Mouse (Mus musculus) adrenal gland, postnatal 36 days (tissue): Measurements from ENCODE around the gene Agbl1. TPM values are rescaled to one million over a fixed set of nuclear protein-coding genes. Genes with fewer than 3 reads are reported as not detected.
A peak's percentile ranks its signal among the peaks of the same experiment; 100 is the strongest.

Source experiments
- DNase-seq, 2 experiments: peaks; one replicate each; pipeline ENCODE4 v3.0.0; 2021; ENCODE audit warnings: mixed read lengths in 1 of 2
- total RNA-seq, 2 experiments: library from RNA; stranded (reverse); gene quantifications; 2 replicates each; pipeline ENCODE4 v1.2.3; 2021

The Agbl1 gene
- total RNA-seq, 2 experiments from 2014 or later, result not detected

DNA sequence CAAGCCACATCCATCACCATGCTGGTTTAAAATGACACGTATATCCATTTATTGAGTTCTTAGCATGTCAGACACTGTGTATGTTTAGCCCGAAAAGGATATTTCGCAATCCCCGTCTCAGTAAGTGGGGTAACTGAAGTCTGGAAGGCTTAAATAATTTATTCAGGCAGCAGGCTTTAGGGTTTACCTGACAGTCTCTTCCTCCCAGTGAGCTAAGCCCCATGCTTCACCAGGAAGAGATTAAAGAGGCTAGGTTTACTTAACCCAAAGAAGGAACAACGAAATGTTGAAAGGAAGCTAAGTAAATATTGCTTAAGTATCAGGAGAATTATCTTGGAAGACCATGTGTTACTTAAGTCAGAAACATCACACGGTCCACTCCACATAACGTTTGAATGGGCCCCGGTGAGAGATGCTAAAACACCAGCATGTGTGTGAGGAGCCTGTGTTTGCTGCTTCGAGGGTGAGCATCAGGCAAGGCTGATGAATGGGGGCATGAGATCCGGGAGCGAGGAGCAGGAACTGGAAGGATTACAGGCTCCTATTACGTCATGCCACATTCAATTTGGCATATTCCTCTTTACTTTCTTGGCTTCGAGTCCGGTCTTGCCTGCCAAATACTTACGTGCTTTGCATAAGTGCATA lies 162.7 kb downstream of the Agbl1 start:
- DNase-seq, result no peak

DNA sequence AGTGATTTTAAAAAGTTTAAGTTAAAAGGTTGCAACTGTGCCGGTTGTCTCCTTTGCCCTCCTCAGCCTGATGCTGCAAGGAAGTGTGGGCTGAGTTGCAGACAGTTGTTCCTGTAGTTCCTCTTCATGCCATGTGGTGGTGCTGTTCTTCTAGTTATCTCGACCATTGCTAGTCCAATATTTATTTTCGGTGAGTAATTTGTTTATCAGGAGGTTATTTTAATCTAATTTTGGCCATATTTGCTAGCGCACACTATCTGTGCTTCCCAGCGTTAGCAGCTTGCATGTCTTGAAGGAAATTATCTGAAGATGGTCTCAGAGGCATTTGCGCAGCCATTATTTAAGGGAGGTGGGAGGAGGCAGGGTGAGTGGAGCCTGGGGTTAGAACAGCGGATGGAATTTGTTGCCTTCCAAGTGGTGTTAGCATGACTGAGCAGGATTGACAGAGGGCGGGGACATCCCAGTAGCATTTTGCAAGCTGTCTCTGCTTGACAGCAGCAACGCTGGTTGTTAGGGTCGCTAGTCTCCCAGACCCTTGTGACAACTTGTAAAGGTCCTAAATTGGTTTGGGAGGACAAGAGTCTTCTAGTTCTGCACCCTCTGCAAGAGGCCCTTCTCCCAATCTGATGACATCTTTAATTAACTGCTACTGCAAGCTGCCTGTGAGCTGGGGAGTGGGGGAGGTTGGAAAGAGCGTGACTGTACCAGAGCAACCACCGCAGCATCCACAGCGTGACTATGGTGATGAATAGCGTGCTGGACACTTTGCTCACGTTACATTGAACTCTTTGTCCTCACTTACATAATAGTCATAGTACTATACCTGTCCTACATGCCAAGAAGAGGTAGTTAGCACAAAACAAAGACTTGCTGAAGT lies 163.5 kb downstream of the Agbl1 start:
- peak; percentile 43 to 64 for DNase-seq

DNA sequence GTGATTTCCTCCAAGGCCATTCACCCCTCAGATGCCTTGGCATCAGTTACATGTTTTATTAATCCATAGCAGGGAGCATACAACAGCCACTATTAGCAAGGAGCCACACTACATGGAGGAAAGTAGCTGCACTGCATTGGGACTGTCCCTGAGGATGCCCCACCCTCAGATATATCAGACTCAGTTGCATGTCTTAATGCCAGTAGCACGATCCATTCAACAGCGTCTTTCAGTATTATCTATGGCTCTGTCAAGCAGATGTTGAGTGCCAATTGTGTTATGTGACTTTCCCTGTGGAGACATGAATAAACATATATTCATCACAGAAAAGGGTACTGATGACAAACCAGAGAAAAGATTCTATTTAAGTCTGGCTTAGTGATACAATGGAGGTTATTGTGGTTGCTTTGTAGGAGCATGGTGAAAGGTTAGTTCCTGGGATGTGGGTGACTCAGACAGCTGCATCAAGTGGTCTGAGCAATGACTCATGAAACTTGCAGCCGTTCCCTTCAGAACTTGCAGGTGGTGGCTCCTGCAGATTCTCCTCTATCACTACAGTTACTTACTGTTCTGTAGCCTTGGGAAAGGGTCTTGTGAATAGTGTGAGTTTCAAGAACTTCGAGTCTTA lies 178.4 kb downstream of the Agbl1 start:
- no peak for DNase-seq

DNA sequence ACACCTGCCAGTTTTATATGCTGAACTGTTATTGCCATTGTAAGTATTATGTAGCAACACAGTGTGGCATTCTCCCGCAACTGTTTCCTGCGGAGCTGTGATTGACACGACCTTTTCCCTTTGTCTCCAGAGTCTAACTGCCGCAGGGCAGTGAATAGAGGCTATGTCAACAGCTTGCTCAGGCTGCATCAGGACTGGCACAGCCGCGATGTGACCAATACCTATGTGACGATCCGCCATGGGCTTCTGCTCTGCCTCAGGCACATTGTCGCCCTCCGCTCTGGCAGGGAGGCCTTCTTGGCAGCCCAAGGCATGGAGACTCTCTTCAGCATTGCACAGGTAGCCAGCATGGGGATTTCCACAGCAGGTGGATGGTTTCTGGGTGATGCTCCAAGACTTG lies 179.3 kb downstream of the Agbl1 start:
- no peak for DNase-seq

DNA sequence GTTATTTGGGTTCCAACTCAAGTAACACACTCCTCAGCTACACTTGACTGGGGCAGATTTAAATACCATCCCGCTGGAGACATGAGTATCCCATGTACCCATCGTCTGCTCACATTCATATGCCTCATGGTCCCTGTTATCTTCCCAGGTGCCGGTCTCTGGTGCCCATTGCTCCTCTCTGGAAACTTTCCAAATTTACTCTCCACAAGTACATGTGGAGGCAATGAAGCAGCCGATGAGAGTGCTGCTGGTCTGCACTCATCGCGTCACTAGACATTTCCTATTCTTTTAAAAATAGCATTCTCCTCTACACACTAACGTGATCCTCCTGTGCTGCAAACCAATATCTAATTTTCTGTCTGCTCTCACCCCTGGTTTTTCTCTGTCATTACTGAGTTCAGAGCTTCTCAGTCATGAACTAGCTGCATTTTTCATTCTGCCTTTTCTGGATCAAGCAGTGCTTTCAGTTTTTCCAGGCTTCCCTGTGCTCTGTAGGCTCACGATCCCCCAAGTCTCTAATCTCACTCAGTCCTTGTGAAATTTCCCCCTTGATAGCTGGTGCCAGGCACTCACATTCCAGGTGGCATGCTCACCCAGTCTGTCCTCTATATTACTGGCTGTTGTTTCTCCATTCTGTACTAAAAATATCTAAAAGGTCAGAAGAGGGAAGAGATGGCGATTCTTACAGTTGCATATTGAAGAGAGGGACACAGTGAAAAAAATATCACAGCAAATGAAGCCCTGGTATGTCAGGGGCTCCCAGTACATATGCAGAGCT lies 180.9 kb downstream of the Agbl1 start:
- DNase-seq, result peak in 1 of 2 experiments; percentile 11

DNA sequence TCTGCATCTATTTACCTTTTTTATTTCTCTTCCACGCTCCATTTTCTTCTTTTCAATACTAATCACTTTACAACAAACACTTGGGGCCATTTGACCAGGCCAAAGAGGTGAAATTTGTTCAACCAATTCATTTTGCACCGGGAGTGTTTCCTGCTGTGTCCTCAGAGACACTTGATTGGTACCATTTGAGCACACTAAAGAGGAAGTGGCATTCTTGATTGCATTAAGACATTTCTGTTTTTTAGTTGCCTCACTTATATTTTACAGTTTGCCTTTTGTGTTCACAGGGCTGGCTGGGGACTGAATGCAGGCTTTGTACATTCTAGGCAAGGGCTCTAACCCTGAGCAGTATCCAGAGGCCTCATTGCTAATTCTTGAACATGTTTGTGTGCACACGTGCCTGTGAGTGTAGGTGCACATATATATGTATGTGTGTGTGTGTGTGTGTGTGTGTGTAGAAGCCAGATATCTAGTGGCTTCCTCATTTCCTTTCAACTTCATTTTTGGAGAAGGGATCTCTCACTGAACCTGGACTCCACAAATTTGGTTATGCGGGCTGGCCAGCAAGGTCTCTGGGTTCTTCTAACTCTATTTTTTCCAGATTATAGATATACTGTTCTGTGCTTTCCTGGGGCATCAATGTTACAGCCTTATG lies 182.4 kb downstream of the Agbl1 start:
- DNase-seq, result no peak

DNA sequence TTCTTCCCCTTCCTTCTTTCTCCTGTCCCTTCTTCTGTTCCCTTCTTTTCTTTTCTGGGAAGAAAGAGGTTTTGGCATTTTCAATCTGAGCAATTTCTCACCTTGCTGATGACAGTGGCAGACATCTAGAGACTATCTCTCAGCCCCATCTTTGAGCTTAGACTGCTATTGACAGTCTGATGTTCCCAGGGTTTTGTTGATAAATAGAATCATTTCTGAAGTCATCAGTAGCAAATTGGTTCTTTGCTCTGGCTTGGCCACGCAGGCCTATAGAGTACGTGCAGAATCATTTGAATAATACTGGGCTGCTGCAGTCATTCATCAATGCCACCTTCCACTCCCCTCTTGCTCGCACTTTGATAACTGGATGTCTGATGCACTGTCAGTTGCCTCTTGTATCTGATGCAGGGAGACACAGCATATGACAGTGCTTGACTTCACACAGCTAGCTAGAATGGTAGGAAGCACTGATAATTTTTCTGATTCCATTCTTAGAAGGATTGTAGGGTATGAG lies 186.5 kb downstream of the Agbl1 start:
- DNase-seq, result no peak

DNA sequence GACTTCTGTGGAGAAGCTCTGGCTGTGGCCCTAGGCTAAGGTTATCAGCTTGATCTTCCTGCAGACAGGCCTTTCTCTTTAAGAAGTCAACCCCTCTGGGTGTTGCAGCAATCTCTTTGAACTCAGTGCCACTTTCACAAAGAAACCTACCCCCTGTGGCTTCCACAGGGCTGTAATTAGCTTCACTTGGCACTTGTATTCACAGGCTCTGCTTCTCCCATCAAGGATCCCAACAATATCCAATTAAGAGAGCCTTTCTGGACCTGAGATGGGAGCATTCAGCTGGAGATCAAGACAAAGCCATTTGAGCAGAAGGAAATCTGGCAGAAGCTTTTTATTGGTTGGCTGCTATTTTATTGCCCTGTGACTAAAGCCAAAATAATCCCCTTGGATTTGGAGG lies 208.9 kb downstream of the Agbl1 start:
- DNase-seq, result peak in 1 of 2 experiments; percentile 3

DNA sequence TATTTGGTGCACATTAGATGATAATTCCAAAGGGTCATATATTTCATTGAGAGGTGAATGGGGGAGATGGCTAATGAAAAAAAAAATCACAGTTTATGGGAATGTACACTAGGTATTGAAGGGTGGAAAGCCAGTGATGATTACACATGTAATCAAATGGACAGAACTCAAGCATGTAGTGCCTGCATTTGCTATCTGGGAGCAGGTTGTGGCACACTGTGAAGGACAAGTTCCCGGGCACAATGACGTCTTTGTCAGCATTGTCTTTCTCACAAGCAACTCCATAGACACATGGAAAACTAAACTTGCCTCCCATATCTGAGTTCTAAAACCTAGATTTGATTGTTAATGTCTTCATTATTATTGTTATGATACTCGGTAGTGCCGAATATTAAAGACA lies 209.3 kb downstream of the Agbl1 start:
- no peak for DNase-seq

DNA sequence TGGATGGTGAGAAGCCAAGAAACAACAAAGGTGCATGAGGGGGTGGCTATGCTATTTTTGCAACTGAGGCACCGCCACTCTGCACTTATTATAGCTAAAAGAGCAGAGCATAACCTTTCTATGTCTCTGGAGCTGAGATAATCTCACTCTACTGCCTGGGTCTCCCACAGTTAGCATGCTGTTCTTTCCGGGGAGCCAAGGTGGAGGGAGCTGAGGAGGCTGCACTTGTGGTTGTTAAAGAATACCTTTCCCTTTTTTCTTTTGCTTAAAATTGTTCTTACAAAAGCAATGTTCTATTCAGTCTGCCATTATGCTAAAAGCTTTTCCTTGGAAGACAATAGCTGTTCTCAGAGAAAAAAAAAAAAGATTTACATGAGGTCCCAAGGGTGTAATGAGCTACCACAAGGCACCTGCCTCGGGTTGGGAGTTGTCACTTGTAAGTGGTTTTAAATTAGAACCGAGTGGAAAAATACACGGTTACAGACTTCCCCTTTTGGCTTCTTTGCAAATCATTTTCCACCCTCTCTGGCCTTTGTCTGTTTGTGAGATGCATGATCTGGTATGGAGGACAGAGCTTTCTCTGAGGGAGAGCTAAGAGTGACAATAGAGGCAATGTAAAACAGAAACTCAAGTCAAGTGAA lies 232.8 kb downstream of the Agbl1 start:
- DNase-seq, result no peak

DNA sequence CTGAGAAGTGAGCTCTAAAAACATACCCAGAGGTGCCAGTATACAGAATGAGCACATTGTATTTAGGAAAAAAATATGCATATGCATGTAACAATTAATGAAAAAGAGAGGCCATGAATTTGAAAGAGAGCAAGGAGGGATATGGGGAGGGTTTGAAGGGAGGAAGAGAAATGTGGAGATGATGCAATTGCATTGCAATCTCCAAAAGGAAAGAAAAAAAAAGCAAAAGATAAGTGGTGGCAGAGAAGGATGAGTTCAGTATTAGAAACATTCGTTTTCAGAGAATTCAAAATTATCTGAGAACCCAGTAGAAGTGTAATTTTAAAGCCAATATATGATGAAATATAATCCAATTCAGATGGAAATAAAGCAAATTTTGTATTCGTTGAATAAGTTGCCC lies 236.7 kb downstream of the Agbl1 start:
- DNase-seq, result no peak

DNA sequence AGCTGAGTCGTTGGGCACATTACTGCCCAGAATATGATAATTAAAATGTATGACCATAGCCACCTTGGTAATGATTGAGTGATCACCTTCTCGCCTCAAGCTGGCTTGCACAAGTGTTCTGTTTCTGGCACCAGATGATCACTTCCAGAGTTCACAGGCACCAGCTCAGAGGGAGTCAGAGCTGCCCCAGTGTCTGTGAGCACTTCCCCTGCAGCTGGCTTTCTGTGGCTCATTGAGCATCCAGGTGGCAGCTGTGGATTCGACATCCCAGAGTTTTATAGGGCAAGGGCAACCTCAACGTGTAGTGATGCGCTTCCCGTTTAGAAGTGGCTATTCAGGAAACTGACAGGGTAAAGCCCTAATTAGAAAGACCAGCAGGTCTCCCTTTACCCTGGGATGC lies 244.5 kb downstream of the Agbl1 start:
- no peak for DNase-seq

DNA sequence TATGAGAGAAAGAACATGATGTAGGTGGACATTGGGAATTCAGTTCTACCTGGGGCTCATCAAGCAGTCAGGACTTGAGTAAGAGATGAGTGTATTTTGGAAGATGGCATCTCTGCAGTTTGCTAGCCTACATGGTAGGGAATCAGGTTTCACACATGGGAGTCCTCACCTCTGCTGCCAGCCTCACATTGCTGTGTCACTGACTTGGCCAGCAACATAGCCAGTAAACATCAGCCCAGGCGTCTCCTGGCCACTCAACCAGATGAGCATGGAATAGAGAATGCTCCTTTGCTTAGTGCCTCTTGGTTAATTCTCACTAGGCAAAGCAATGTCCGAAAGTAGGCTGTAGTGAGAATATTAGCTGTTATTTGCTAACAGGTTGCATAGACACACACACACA lies 255.9 kb downstream of the Agbl1 start:
- no peak for DNase-seq

DNA sequence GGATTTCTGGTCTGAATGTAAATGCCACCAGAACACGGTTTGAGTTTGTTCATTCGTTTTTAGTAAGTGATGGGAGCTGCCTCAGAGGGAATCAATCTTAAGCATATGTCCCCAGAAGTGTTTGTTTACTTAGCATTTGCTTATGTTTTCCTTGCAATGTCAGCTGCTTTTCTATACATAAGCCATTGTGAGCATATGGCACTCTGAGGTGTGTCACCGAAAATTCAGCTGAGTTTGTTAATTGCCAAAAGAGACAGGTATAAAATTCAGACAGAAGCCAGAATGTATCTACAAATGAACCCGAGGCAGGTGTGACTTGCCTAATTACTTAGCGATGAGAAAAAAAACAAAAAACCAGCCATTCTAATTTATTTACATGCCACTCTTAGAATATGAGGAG lies 257.8 kb downstream of the Agbl1 start:
- no peak for DNase-seq

DNA sequence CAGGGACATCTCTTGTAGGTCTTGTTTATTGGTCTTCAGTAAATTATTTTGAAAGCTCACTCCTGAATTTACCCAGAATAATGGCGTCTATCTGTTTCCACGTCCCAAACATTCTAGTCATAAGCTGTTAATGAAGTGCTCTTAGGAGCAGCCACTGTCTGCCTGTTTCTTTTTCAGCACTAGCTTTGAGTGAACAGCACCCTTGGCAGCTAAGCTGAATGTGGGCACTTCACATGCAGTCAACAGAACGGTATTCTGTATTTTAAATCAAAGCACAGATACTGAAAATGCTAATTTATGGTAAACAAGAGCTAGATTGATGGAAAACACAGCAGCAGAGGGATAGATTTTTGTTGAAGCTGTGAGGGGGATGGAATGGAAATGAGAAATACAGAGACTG lies 294.6 kb downstream of the Agbl1 start:
- peak in 1 of 2 experiments; percentile 9 for DNase-seq

DNA sequence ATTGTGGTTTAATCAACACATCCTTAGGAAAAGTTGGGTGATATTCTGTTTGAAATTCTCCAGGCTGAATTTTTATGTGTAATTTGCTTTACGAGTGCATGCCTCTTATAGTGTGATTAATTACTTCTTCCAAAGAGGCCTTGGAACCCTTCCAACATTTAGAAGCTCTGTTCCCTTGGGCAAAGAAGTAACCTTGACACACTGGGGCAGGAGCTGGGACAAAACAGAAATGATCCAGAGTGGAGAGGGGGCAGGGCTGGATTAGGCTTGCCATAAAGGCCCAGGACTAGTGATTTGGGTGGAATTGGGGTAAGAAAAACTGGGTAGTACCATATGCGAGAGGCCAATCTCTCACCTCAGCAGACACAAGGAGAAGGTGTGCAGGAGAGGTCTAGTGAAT lies 316.8 kb downstream of the Agbl1 start:
- peak; percentile 60 to 71 for DNase-seq

DNA sequence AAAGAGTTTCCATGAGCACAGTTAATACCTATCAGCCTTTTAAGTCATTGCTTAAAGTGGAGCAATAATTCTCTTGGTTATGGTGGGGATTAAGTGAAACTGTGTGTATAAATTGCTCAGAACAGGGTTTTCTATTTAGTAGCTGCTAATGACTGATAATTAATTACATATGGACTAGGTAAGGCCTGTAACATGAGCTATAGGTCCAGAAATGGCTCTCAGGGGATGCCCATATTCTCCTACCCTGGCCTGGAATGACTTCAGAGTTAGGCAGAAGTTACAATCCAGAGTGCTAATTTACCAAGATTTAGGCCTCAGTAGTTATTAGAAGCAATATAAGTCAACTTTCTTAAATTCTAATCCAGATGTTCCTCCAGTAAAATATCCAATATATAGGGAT lies 317.6 kb downstream of the Agbl1 start:
- no peak for DNase-seq

DNA sequence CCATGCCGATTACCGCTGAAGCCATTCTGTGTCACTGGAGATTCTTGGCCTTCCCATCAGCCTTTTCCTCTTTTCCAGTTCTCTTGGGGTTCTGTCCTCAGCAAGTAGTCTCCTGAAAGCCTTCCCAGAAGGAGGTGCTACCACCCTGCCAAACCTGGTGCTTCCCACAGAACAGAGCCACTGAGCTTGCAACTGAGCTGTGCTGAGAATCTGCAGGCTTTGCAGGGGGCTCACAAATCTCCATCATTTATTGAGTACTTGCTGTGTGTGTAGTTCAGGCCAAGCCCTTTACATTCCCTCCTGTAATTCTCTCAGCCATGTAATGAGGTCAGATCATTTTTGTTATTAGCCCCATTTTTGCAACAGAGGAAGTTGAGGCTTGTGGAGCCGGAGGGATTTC lies 322.2 kb downstream of the Agbl1 start:
- no peak for DNase-seq

DNA sequence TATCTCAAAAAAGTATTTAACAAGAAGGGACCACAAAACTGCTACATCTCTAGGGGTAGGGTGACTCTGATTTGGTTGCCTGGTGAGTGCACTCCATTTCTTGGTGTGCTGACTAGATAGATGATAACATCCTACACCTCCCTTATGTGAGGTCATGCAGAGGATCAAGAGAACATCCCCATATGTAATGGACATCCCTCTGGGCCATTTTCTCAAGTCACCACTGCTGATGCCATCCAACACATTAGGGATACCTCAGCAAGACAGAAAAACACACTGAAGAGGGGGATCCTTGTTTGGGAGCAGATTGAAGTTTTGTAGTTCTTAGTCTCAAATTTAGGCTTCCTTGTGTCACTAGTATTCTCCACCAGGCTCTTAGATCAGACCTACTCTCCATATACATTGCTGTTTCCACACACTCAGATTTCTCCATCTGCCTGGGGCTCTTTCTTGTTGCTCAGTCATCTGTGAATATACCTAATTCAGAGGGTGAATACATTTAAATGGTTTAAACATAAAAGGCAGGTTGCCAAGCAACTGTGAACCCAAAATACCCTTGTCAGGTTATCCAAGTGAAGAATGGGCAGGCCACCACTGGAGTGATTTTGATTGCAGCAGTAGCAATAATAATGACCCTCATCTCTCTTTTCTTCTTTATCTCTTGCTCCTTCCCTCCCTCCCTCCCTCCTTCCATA lies 331.0 kb downstream of the Agbl1 start:
- DNase-seq, result no peak

DNA sequence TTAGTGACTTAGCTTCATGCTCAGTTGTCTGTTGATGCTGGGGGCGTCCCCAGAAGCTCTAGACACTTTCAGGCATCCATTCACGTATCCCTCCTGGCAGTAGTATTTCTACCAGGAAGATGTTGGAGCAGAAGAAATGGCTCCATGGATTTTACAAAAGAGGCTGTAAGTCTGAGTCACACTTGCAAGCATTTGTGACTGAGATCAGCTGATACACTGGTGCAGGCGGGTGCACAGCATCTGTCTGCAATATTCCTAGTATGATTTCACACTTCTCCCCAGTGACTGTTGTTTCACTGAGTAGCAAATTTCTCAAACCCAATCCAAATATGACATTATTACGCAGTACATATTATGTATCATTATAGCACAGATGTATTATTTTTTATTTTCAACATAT lies 332.8 kb downstream of the Agbl1 start:
- no peak for DNase-seq
